Mouse (Mus musculus): Measurements from ENCODE around the gene Gm28635. TPM values are rescaled to one million over a fixed set of nuclear protein-coding genes. Genes with fewer than 3 reads are reported as not detected.

Gm28635 gene
- not detected in 4 replicates for total RNA-seq (2023)

DNA sequence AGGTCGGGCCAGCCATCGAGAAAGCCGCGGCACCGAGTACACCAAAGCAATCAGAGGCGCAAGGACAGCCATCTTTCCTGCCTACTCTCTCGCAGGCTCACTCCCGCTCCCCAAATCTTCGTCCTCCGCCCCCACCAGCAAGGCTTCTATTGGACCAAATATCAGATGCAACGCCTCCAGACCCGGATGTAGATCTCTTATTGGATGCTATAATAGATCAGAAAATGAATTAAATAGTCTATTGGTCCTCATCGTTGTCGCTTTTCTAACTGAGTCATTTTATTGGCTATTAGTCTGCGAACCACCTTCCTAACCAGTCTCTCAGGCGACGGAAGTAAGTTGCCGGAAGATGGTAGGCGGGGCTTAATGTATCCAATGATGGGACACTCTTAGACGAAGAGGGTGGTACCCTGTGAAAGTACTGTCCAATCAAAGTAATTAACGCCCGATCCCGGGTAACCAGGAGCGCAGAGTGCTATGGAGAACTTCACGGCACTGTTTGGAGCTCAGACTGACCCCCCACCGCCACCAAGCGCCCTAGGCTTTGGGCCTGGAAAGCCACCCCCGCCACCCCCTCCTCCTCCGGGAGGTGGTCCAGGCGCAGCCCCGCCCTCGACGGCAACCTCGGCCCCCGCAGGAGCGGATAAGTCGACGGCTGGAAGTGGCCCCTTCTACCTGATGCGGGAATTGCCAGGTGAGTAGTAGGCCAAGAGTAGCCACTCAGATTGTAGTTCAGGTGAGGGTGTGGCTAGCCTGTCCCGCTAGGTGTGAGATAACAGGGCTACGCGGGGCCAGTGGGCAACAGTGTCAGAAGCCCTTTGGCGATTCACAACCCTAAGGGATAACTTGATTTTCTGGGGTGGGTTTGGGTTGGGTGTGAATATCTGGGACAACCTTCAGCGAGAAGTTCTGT is at the start of gene Gm28635, which contains the start of gene Med19:
Gene Gm28635, minus strand, starts transcription at position 74 of the 913 bp plus-strand sequence.
Gene Med19, plus strand, starts transcription at position 435 of the 913 bp plus-strand sequence.

GRCm38 (mm10) chr2:84727172-84727858 is 49.5 kb upstream of the Gm28635 start, which contains the start of gene Clp1:
Gene Clp1, minus strand, starts transcription at chr2:84727350.

DNA sequence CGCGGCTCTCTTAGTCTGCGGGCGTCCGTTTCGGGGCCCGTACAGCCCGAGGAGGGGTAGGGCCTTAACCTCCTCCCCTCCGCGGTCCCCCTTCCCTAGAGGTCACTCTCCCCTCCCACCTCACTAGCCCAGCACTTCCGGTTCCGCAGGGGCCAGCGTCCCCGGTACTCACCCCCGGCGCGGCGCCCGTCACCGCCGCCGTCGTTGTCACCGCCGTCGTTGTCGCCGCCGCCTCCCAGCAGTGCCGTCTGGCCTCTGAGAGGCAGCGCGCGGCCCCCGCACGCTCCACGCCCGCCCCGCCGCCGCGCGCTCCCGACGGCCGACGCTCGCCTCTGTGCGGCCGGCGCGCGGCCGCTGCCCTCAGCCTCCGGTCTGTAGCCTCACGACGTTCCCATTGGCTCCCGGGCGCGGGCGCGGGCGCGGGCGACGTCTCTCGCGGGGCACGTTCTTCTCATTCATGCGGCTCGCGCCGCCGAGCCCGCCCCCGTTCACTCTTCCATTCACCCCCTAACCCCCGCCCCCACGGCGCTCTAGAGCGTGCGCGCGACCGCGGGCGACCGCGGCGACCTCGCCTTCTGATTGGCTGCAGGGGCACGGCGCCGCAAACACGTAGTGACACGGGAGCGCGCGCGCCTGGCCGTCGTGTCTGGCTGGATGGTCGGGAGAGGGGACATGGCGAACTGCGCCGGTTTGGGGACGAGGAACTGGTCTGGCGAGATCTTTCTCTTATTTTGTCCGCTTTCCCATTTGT is 37.1 kb upstream of the Gm28635 start, which contains the start of gene Zdhhc5:
Gene Zdhhc5, minus strand, starts transcription at position 370 of the 751 bp plus-strand sequence.

DNA sequence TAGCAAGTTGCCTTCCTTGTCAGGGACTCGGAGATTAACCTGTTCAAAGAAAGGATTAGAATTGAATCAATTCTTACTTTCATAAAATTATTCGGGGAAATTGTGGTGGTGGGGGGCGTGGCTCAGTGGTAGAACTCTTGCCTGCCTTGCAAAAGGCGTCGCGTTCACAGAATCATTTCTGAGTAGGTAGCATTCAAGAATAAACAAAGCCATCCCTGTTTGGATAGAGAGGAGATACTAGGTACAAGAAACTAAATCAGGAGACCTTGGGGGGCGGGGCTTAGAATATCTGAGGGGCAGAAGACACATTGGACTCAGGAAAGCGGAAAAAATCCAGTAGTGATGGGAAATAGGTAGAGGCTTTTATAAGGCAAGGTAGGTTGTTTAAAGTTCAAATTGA is 1.2 kb upstream of the Gm28635 start, which contains the start of gene Tmx2:
Gene Tmx2, minus strand, starts transcription at position 125 of the 400 bp plus-strand sequence.

DNA sequence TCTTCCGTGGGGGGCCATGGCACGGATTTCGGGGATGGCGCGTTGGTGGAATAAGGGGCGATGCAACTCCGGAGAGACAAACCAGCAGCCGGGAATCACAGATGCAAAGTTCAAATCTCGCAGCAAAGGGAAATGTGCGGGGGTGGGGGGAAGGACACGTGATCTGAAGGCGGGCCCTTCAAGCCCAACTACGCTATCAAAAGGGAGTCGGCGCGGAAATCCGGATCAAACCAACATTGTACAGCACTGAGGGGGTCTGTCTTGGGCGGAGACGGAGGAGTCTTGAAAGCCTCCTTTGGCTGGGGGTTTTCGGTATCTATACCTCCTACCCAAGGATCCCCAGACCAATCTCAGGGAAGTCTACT is 7.3 kb downstream of the Gm28635 start, which contains the start of gene Selenoh:
Gene Selenoh, minus strand, starts transcription at position 202 of the 365 bp plus-strand sequence.

GRCm38 (mm10) chr2:84658806-84659205 is 19.0 kb downstream of the Gm28635 start, which contains the start of gene Btbd18:
Gene Btbd18, plus strand, starts transcription at chr2:84659079.

GRCm38 (mm10) chr2:84650464-84651195 is 27.2 kb downstream of the Gm28635 start, which contains the start of gene Ctnnd1:
Gene Ctnnd1, minus strand, starts transcription at chr2:84650765.

Other genes with a start within 250 kb of the Gm28635 start
- gene Tfpi, start 201.3 kb downstream of the Gm28635 start, total RNA-seq (2023) = 1.4 to 3.5 TPM (median 2.2 TPM) in 4 replicates
- gene Ctnnd1, start 27.3 kb downstream of the Gm28635 start, total RNA-seq (2023) = 2.3 to 3.5 TPM (median 2.6 TPM) in 4 replicates
- gene Btbd18, start 19.0 kb downstream of the Gm28635 start, total RNA-seq (2023) = 0.18 TPM in 1 of 4 replicates, not detected in the others
- 47.2 to 55.2 TPM (median 52.0 TPM) in 4 replicates for gene Selenoh, start 7.3 kb downstream of the Gm28635 start, total RNA-seq (2023)
- 13.2 to 15.1 TPM (median 14.9 TPM) in 4 replicates for gene Med19, start 361 bp upstream of the Gm28635 start, total RNA-seq (2023)
- 35.7 to 39.7 TPM (median 37.7 TPM) in 4 replicates for gene Tmx2, start 1.1 kb upstream of the Gm28635 start, total RNA-seq (2023)
- gene Zdhhc5, start 37.1 kb upstream of the Gm28635 start, total RNA-seq (2023) = 56.6 to 59.0 TPM (median 58.3 TPM) in 4 replicates
- 20.9 to 25.6 TPM (median 24.0 TPM) in 4 replicates for gene Clp1, start 49.3 kb upstream of the Gm28635 start, total RNA-seq (2023)
- gene Ypel4, start 56.0 kb upstream of the Gm28635 start, total RNA-seq (2023) = 0.94 to 0.98 TPM in 2 of 4 replicates, not detected in the others
- not detected in 4 replicates for gene Gm19426, start 65.6 kb upstream of the Gm28635 start, total RNA-seq (2023)
- 0.66 to 0.81 TPM in 2 of 4 replicates, not detected in the others for gene Serping1, start 97.4 kb upstream of the Gm28635 start, total RNA-seq (2023)
- 9.9 to 13.9 TPM (median 12.4 TPM) in 4 replicates for gene Ube2l6, start 120.8 kb upstream of the Gm28635 start, total RNA-seq (2023)
- gene Smtnl1, start 144.6 kb upstream of the Gm28635 start, total RNA-seq (2023) = not detected in 4 replicates
- gene Timm10, start 149.0 kb upstream of the Gm28635 start, total RNA-seq (2023) = 15.5 to 34.2 TPM (median 20.3 TPM) in 4 replicates
- 5.8 to 6.3 TPM (median 5.9 TPM) in 4 replicates for gene Slc43a1, start 160.8 kb upstream of the Gm28635 start, total RNA-seq (2023)
- gene Rtn4rl2, start 208.7 kb upstream of the Gm28635 start, total RNA-seq (2023) = not detected in 4 replicates